Mouse (Mus musculus) retina, postnatal 7 days (tissue): ENCODE results near the gene Gm4631.
"Not testable (repeated sequence)": the region's sequence is repeated elsewhere in the genome, so short reads cannot be mapped to it uniquely, and the experiment has no call there.

Experiments used
- DNase-seq: peaks from one replicate; pipeline ENCODE4 v3.0.0-alpha.2; 2012; ENCODE audit warnings: low read depth, low spot score

The Gm4631 gene

GRCm38 (mm10) chr2:175338097-175338496 lies at the start of gene Gm4631:
Gene Gm4631, minus strand, starts transcription at chr2:175338197.
- not testable (repeated sequence) for DNase-seq

- not testable (repeated sequence) for DNase-seq
Measured at GRCm38 (mm10) chr2:175372136-175372535, 34.1 kb upstream of the Gm4631 start, which contains the start of gene Zfp968. Gene Zfp968, plus strand, starts transcription at chr2:175372436.

DNA sequence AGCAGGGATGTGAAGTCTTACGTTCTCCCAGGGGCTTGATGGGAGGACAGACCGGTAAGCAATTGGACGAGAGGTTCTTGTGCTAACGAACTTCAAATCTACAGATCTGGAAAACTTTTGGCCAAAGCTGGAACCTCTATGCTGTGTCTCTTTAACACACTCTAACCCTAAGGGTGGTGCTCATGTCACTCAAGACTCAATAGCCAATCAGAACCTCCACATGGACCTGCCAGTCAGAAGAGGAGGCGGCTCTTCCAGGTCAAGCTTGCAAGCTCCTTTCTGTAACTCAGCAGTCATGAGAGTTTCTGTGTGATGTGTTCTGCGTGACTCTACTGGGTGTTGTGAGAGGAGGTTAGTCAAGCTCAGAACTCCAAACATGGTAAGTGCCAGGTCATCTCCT lies 63.2 kb downstream of the Gm4631 start, which contains the start of gene Gm14440:
Gene Gm14440, plus strand, starts transcription at position 301 of the 400 bp plus-strand sequence.
- DNase-seq: not testable (repeated sequence)
